Mouse (Mus musculus) stomach, embryonic 16.5 days (tissue): ENCODE results near the gene Adra1b. TPM values are rescaled to one million over a fixed set of nuclear protein-coding genes. Genes with fewer than 3 reads are reported as not detected.
A peak's percentile ranks its signal among the peaks of the same experiment; 100 is the strongest.

Experiments
- ATAC-seq: fragments of 200-750 bp; cut with Nextera tagmentation; 2 replicates; pipeline ENCODE4 v1.8.0; 2017; ENCODE audit warnings: moderate number of reproducible peaks, moderate TSS enrichment; ENCODE audit not compliant: insufficient read depth, low FRiP score
- H3K27ac ChIP-seq: fragments of 300-500 bp; sonication (generic); 2 replicates; pipeline ENCODE4 v1.5.1; 2014; ENCODE audit warnings: low read length
- H3K27me3 ChIP-seq: fragments of 300-500 bp; sonication (generic); 2 replicates; pipeline ENCODE4 v1.6.1; 2014; ENCODE audit warnings: low read length, control low read depth, mixed read lengths; ENCODE audit not compliant: control insufficient read depth, insufficient read depth
- H3K36me3 ChIP-seq: fragments of 300-500 bp; sonication (generic); 2 replicates; pipeline ENCODE4 v1.6.1; 2014; ENCODE audit warnings: low read length; ENCODE audit not compliant: control insufficient read depth, insufficient read depth
- H3K4me1 ChIP-seq: fragments of 300-500 bp; sonication (generic); 2 replicates; pipeline ENCODE4 v1.6.1; 2014; ENCODE audit warnings: low read length, control low read depth, mixed read lengths; ENCODE audit not compliant: control insufficient read depth, insufficient read depth
- H3K4me2 ChIP-seq: fragments of 300-500 bp; sonication (generic); 2 replicates; pipeline ENCODE4 v1.6.1; 2014; ENCODE audit warnings: low read depth, low read length, mixed read lengths
- H3K4me3 ChIP-seq: fragments of 300-500 bp; sonication (generic); replicated peaks from 2 replicates; pipeline ENCODE4 v1.5.1; 2014; ENCODE audit warnings: mild to moderate bottlenecking, low read length
- H3K9ac ChIP-seq: fragments of 300-500 bp; sonication (generic); 2 replicates; pipeline ENCODE4 v1.6.1; 2014; ENCODE audit warnings: low read length
- H3K9me3 ChIP-seq: fragments of 300-500 bp; sonication (generic); replicated peaks from 2 replicates; pipeline ENCODE4 v1.6.1; 2016; ENCODE audit warnings: low read length, control low read depth; ENCODE audit not compliant: control insufficient read depth
- WGBS: fragments of 180-500 bp; shearing (Covaris S2); extraction: QIAGEN DNeasy Blood & Tissue Kit; methylation state at CpG from one replicate; pipeline ENCODE4 v1.1.7; 2014; 5-methylcytosine and 5-hydroxymethylcytosine counted together
- polyA plus RNA-seq: library from polyadenylated mRNA; unstranded; fragments of >200 nt; fragmentation: Nextera tagmentation; extraction: Ambion mirVana; gene quantifications from 2 replicates; pipeline ENCODE4 v1.2.1, GENCODE M21; 2015

Adra1b gene
- polyA plus RNA-seq, 1 experiment from 2014 or later: 0.65 TPM

- ATAC-seq: no peak
- no peak overlapping the region for H3K27ac ChIP-seq
- no peak overlapping the region for H3K4me3 ChIP-seq
- no peaks in the 10 kb centered on the region for H3K9me3 ChIP-seq
- 68% methylated on average over 9 of the region's 9 CpGs for WGBS
- no peak overlapping the region for H3K4me2 ChIP-seq
- H3K27me3 ChIP-seq: no peaks in the 10 kb centered on the region
- no peaks in the 10 kb centered on the region for H3K4me1 ChIP-seq
- no peaks in the 10 kb centered on the region for H3K36me3 ChIP-seq
- H3K9ac ChIP-seq: no peak overlapping the region
Measured at GRCm38 (mm10) chr11:43817368-43817923, 83.6 kb downstream of the Adra1b start.

GRCm38 (mm10) chr11:43812535-43812934 lies 88.5 kb downstream of the Adra1b start:
- no peak for ATAC-seq
- no peaks in the 10 kb centered on the region for H3K36me3 ChIP-seq
- H3K4me3 ChIP-seq: no peak overlapping the region
- H3K4me1 ChIP-seq: no peaks in the 10 kb centered on the region
- H3K4me2 ChIP-seq: no peak overlapping the region
- no peaks in the 10 kb centered on the region for H3K27me3 ChIP-seq
- 61% methylated on average over 5 of the region's 5 CpGs for WGBS
- H3K9me3 ChIP-seq: no peaks in the 10 kb centered on the region
- H3K27ac ChIP-seq: no peak overlapping the region
- no peak overlapping the region for H3K9ac ChIP-seq

- H3K9me3 ChIP-seq: no peaks in the 10 kb centered on the region
- no peak for ATAC-seq
- 76% methylated on average over 5 of the region's 5 CpGs for WGBS
- no peak overlapping the region for H3K9ac ChIP-seq
- H3K4me3 ChIP-seq: no peak overlapping the region
- no peak overlapping the region for H3K4me2 ChIP-seq
- H3K36me3 ChIP-seq: no peaks in the 10 kb centered on the region
- no peaks in the 10 kb centered on the region for H3K27me3 ChIP-seq
- no peak overlapping the region for H3K27ac ChIP-seq
- H3K4me1 ChIP-seq: no peaks in the 10 kb centered on the region
Measured at GRCm38 (mm10) chr11:43807732-43808131, 93.3 kb downstream of the Adra1b start.

GRCm38 (mm10) chr11:43795992-43796391 lies 105.0 kb downstream of the Adra1b start:
- Histone ChIP-seq H3K36me3 (no peaks in the 10 kb centered on the region), H3K4me3 (no peak overlapping the region), H3K27ac (no peak overlapping the region), H3K9ac (no peak overlapping the region), H3K4me2 (no peak overlapping the region), H3K27me3 (no peaks in the 10 kb centered on the region), H3K4me1 (no peaks in the 10 kb centered on the region), H3K9me3 (no peaks in the 10 kb centered on the region)
- WGBS: 54% methylated on average over 8 of the region's 8 CpGs
- ATAC-seq: no peak

- H3K4me1 ChIP-seq: no peaks in the 10 kb centered on the region
- no peak overlapping the region for H3K9ac ChIP-seq
- H3K27ac ChIP-seq: no peak overlapping the region
- no peaks in the 10 kb centered on the region for H3K27me3 ChIP-seq
- H3K36me3 ChIP-seq: no peaks in the 10 kb centered on the region
- H3K4me2 ChIP-seq: no peak overlapping the region
- H3K9me3 ChIP-seq: no peaks in the 10 kb centered on the region
- no peak overlapping the region for H3K4me3 ChIP-seq
- WGBS: 85% methylated on average over 6 of the region's 6 CpGs
- ATAC-seq: no peak
Measured at GRCm38 (mm10) chr11:43790446-43790845, 110.6 kb downstream of the Adra1b start.

GRCm38 (mm10) chr11:43783772-43784171 lies 117.2 kb downstream of the Adra1b start:
- H3K4me2 ChIP-seq: no peak overlapping the region
- H3K9me3 ChIP-seq: no peaks in the 10 kb centered on the region
- H3K4me3 ChIP-seq: no peak overlapping the region
- ATAC-seq: no peak; the same call in 1 of the 2 replicates
- no peaks in the 10 kb centered on the region for H3K4me1 ChIP-seq
- no peak overlapping the region for H3K27ac ChIP-seq
- H3K9ac ChIP-seq: no peak overlapping the region
- WGBS: 16% methylated on average over 2 of the region's 2 CpGs
- no peaks in the 10 kb centered on the region for H3K27me3 ChIP-seq
- no peaks in the 10 kb centered on the region for H3K36me3 ChIP-seq

- H3K9ac ChIP-seq: no peak overlapping the region
Measured at GRCm38 (mm10) chr11:43783106-43783505, 117.9 kb downstream of the Adra1b start.

GRCm38 (mm10) chr11:43779551-43779950 lies 121.5 kb downstream of the Adra1b start:
- WGBS: 58% methylated on average over 5 of the region's 5 CpGs
- Histone ChIP-seq H3K27me3 (peaks cover 9% of the 10 kb centered on the region), H3K4me3 (no peak overlapping the region), H3K4me2 (no peak overlapping the region), H3K9me3 (no peaks in the 10 kb centered on the region), H3K9ac (no peak overlapping the region), H3K4me1 (peaks cover 5% of the 10 kb centered on the region; the same call in 1 of the 2 replicates), H3K36me3 (no peaks in the 10 kb centered on the region), H3K27ac (no peak overlapping the region)
- ATAC-seq: no peak

More at GRCm38 (mm10) chr11:43783106-43783505, 117.9 kb downstream of the Adra1b start:
- WGBS: 67% methylated on average over 5 of the region's 5 CpGs
- no peaks in the 10 kb centered on the region for H3K36me3 ChIP-seq
- ATAC-seq: no peak
- H3K27me3 ChIP-seq: no peaks in the 10 kb centered on the region
- no peak overlapping the region for H3K27ac ChIP-seq
- H3K9me3 ChIP-seq: no peaks in the 10 kb centered on the region
- no peak overlapping the region for H3K4me2 ChIP-seq
- H3K4me3 ChIP-seq: no peak overlapping the region
- H3K4me1 ChIP-seq: no peaks in the 10 kb centered on the region

GRCm38 (mm10) chr11:43776324-43776694 lies 124.7 kb downstream of the Adra1b start:
- WGBS: 22% methylated on average over 8 of the region's 8 CpGs
- Histone ChIP-seq H3K9ac (no peak overlapping the region), H3K4me1 (peaks cover 5% of the 10 kb centered on the region; the same call in 1 of the 2 replicates)

More at GRCm38 (mm10) chr11:43776324-43776694, 124.7 kb downstream of the Adra1b start:
- no peaks in the 10 kb centered on the region for H3K36me3 ChIP-seq
- no peaks in the 10 kb centered on the region for H3K9me3 ChIP-seq
- H3K4me2 ChIP-seq: peak overlapping the region; percentile 56
- H3K27me3 ChIP-seq: peaks cover 9% of the 10 kb centered on the region
- ATAC-seq: no peak
- no peak overlapping the region for H3K27ac ChIP-seq
- H3K4me3 ChIP-seq: peak overlapping the region; percentile 42
